Comparison of ENCODE assay signal across 19 mouse cellular contexts in genomic region chr9:43188309-43189020, GRCm38 (mm10). TPM values are rescaled to one million over a fixed set of nuclear protein-coding genes. Genes with fewer than 3 reads are reported as not detected.
DNase-seq lines count a peak whose midpoint lies in the region; ATAC-seq lines count a peak whose summit lies in the region.
"Had no signal": no experiment of that assay in that cellular context is flagged by ENCODE, and none has a peak within 500 bp of the region (broad histone marks: within the 10 kb centered on the region; RNA-seq: fewer than 3 reads in every experiment).

No protein-coding gene starts in this region.

- peaks cover 12% of the 10 kb centered on the region for H3K4me1 ChIP-seq in hindbrain, embryonic 12.5 days
- H3K4me1 ChIP-seq in hindbrain, embryonic 10.5 days (replicated peaks): peaks cover 12% of the 10 kb centered on the region
- H3K4me1 ChIP-seq in intestine, embryonic 16.5 days (ENCODE audit: control insufficient read depth, insufficient read depth, low read length): peaks cover 14% of the 10 kb centered on the region
- peaks cover 10% of the 10 kb centered on the region for H3K4me1 ChIP-seq in midbrain, embryonic 16.5 days (ENCODE audit: control insufficient read depth, insufficient read depth, low read length)
- H3K4me1 ChIP-seq: limb, embryonic 15.5 days; liver, embryonic 15.5 days had no signal

- ATAC-seq in hindbrain, embryonic 12.5 days (ENCODE audit: low FRiP score): peak; percentile 64
- peak; percentile 51 for ATAC-seq in intestine, embryonic 16.5 days
- peak; percentile 80 for ATAC-seq in midbrain, embryonic 16.5 days
- no peak for ATAC-seq in cerebellum, adult (ENCODE audit: insufficient number of reproducible peaks, low FRiP score, low TSS enrichment)
- ATAC-seq: inflammation-experienced regulatory T-cells, adult 6 months had no signal

- no peak overlapping the region for H3K4me2 ChIP-seq in hindbrain, embryonic 12.5 days (replicated peaks)
- H3K4me2 ChIP-seq in intestine, embryonic 16.5 days (ENCODE audit: low read depth, low read length): no peak overlapping the region; the same call in 1 of the 2 replicates
- H3K4me2 ChIP-seq in midbrain, embryonic 16.5 days (ENCODE audit: low read length): no peak overlapping the region
- H3K4me2 ChIP-seq: limb, embryonic 15.5 days; liver, embryonic 15.5 days had no signal

- H3K9me3 ChIP-seq in hindbrain, embryonic 12.5 days (replicated peaks): no peaks in the 10 kb centered on the region
- H3K9me3 ChIP-seq in hindbrain, embryonic 10.5 days: no peaks in the 10 kb centered on the region
- no peaks in the 10 kb centered on the region for H3K9me3 ChIP-seq in intestine, embryonic 16.5 days (ENCODE audit: control insufficient read depth, low read length)
- H3K9me3 ChIP-seq in midbrain, embryonic 16.5 days (replicated peaks; ENCODE audit: control insufficient read depth, low read length, poor library complexity, severe bottlenecking): no peaks in the 10 kb centered on the region
- H3K9me3 ChIP-seq: limb, embryonic 15.5 days; liver, embryonic 15.5 days had no signal

- H3K36me3 ChIP-seq in hindbrain, embryonic 12.5 days: no peaks in the 10 kb centered on the region
- H3K36me3 ChIP-seq in hindbrain, embryonic 10.5 days: no peaks in the 10 kb centered on the region
- no peaks in the 10 kb centered on the region for H3K36me3 ChIP-seq in intestine, embryonic 16.5 days (ENCODE audit: control insufficient read depth, insufficient read depth, low read length)
- no peaks in the 10 kb centered on the region for H3K36me3 ChIP-seq in midbrain, embryonic 16.5 days (ENCODE audit: control insufficient read depth, insufficient read depth, low read length)
- H3K36me3 ChIP-seq: limb, embryonic 15.5 days; liver, embryonic 15.5 days had no signal

- H3K4me3 ChIP-seq in hindbrain, embryonic 12.5 days: no peak overlapping the region
- no peak overlapping the region for H3K4me3 ChIP-seq in hindbrain, embryonic 10.5 days
- no peak overlapping the region for H3K4me3 ChIP-seq in intestine, embryonic 16.5 days (ENCODE audit: low read length)
- no peak overlapping the region for H3K4me3 ChIP-seq in midbrain, embryonic 16.5 days (ENCODE audit: low read depth, low read length)
- H3K4me3 ChIP-seq: limb, embryonic 15.5 days; liver, embryonic 15.5 days had no signal

- no peak overlapping the region for H3K9ac ChIP-seq in hindbrain, embryonic 12.5 days
- H3K9ac ChIP-seq in intestine, embryonic 16.5 days (ENCODE audit: low read depth, low read length): no peak overlapping the region
- H3K9ac ChIP-seq in midbrain, embryonic 16.5 days (ENCODE audit: low read depth, low read length): no peak overlapping the region
- H3K9ac ChIP-seq: limb, embryonic 15.5 days; liver, embryonic 15.5 days had no signal

- 61% methylated on average over 12 of the region's 12 CpGs for WGBS in hindbrain, embryonic 12.5 days
- WGBS in hindbrain, embryonic 10.5 days: 65% methylated on average over 12 of the region's 12 CpGs
- 59% methylated on average over 12 of the region's 12 CpGs for WGBS in intestine, embryonic 16.5 days
- 53% methylated on average over 12 of the region's 12 CpGs for WGBS in midbrain, embryonic 16.5 days

- no peak for DNase-seq in hindbrain, embryonic 10.5 days (ENCODE audit: low spot score)
- DNase-seq in R1 (ENCODE audit: low read depth, low spot score): peak; percentile 68
- DNase-seq in layer of hippocampus, adult 9-11 months: no peak
- DNase-seq: adrenal gland, postnatal 14 days; cerebellum, adult 11-12 months; heart, postnatal 36 days; retina, postnatal 1 day; right cerebral cortex, postnatal 4 days had no signal

- no peak overlapping the region for H3K27ac ChIP-seq in hindbrain, embryonic 12.5 days
- no peak overlapping the region for H3K27ac ChIP-seq in hindbrain, embryonic 10.5 days
- H3K27ac ChIP-seq in intestine, embryonic 16.5 days (ENCODE audit: low read length): 0 out of 2 replicates have a peak overlapping the region, but pooled peaks have one; percentile 37
- H3K27ac ChIP-seq in midbrain, embryonic 16.5 days (ENCODE audit: low read length): peak overlapping the region; percentile 54
- H3K27ac ChIP-seq: limb, embryonic 15.5 days; liver, embryonic 15.5 days; macrophage; stomach, postnatal 0 days had no signal

- no peaks in the 10 kb centered on the region; the same call in 1 of the 2 replicates for H3K27me3 ChIP-seq in hindbrain, embryonic 12.5 days
- H3K27me3 ChIP-seq in hindbrain, embryonic 10.5 days (ENCODE audit: insufficient read depth, poor library complexity, severe bottlenecking): peaks cover 9% of the 10 kb centered on the region; the same call in 1 of the 2 replicates
- no peaks in the 10 kb centered on the region for H3K27me3 ChIP-seq in intestine, embryonic 16.5 days (replicated peaks; ENCODE audit: control insufficient read depth, insufficient read depth, low read length)
- no peaks in the 10 kb centered on the region; the same call in none of the 2 replicates for H3K27me3 ChIP-seq in midbrain, embryonic 16.5 days (ENCODE audit: control insufficient read depth, insufficient read depth, low read depth, low read length)
- H3K27me3 ChIP-seq: limb, embryonic 15.5 days had no signal

RNA-seq across cellular contexts. Expression of gene Pou2f3, which starts 21.7 kb away (rescaled TPM):
- polyA plus RNA-seq in hindbrain, embryonic 12.5 days (2016; fragmentation: Nextera tagmentation; extraction: Ambion mirVana): not detected in 2 replicates
- polyA plus RNA-seq in hindbrain, embryonic 10.5 days (2016; fragmentation: Nextera tagmentation; extraction: Ambion mirVana): 0.09 TPM in 1 of 2 replicates, not detected in the other
- polyA plus RNA-seq in intestine, embryonic 16.5 days (2015; fragmentation: Nextera tagmentation; extraction: Ambion mirVana): 0.24 and 0.34 TPM in 2 replicates
- 0.07 TPM in 1 of 2 replicates, not detected in the other for polyA plus RNA-seq in midbrain, embryonic 16.5 days (2015; fragmentation: Nextera tagmentation; extraction: Ambion mirVana)
- polyA plus RNA-seq: embryonic facial prominence, embryonic 11.5 days; inflammation-experienced regulatory T-cells, adult 6 months; liver, embryonic 15.5 days; macrophage; neural tube, embryonic 11.5 days had no signal

RNA-seq across cellular contexts. Expression of gene Oaf, which starts 51.2 kb away (rescaled TPM):
- polyA plus RNA-seq in hindbrain, embryonic 12.5 days (2016; fragmentation: Nextera tagmentation; extraction: Ambion mirVana): 44.6 and 46.7 TPM in 2 replicates
- polyA plus RNA-seq in hindbrain, embryonic 10.5 days (2016; fragmentation: Nextera tagmentation; extraction: Ambion mirVana): 34.9 and 43.0 TPM in 2 replicates
- 11.8 and 44.1 TPM in 2 replicates for polyA plus RNA-seq in intestine, embryonic 16.5 days (2015; fragmentation: Nextera tagmentation; extraction: Ambion mirVana)
- polyA plus RNA-seq in midbrain, embryonic 16.5 days (2015; fragmentation: Nextera tagmentation; extraction: Ambion mirVana): 3.2 and 5.8 TPM in 2 replicates

Comparison
In these comparisons a context has a peak if more than half of its experiments do, and no peak if none do; other contexts are left out.
1. H3K27ac ChIP-seq: peak in intestine, embryonic 16.5 days (single experiment) and midbrain, embryonic 16.5 days (single experiment); none in hindbrain, embryonic 12.5 days (single experiment) and hindbrain, embryonic 10.5 days (single experiment).